Mouse (Mus musculus) ES-Bruce4 (cell line): Measurements from ENCODE around the gene Ppcdc.

Experiments
- CTCF ChIP-seq: IDR thresholded peaks from one replicate; pipeline ENCODE4 v1.8.1; 2011; ENCODE audit warnings: low read depth, low read length
- EP300 ChIP-seq: IDR thresholded peaks from 2 replicates; pipeline ENCODE4 v1.6.1; 2011; ENCODE audit warnings: low read depth, low read length; ENCODE audit not compliant: insufficient read depth
- POLR2A ChIP-seq: IDR thresholded peaks from one replicate; pipeline ENCODE4 v1.8.1; 2011; ENCODE audit warnings: low read length; ENCODE audit not compliant: insufficient read depth

DNA sequence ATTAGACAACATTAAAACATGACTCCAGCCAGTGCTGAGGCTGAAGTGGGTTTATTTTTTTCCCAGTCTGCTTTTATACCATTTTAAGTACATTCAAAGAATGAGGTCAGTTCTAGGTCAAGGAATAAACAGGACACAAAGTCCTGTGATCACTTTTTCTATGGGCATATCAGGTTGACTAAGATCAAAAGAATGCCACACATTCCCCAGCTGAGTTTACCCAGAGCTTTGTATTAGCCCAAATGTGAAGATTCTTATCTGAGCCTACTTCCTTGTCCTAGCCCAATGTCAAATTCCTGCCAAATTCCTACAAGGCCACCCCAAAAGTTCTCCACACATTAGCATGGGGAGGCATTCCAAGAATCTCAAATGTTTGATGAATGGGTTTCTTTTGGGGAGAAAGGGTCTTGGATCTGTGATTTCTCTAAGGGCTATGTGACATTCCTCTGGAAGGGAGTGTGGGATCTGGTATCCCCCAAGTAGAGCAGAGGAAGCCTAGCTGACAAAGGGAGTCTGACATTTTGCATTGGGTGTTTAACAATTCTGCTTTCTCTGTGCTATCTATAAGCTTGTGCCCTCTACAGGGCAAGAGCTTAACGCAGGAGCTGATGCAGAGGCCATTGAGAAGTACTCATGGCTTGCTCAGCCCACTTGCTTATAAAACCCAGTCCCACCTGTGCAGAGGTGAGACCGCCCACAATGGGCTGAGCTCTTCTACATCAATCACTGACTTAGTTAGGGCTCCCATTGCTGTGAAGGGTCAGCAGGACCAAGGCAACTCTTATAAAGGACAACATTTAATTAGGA is 85.3 kb downstream of the Ppcdc start:
- TF ChIP-seq POLR2A (no peak), EP300 (0 out of 2 replicates have a peak, but pooled peaks have one; percentile 53), CTCF (no peak)
